Mouse (Mus musculus) cerebellum, postnatal 4 days (tissue): ENCODE measurements around the gene Gm45021.
"Not testable (repeated sequence)": the region's sequence is repeated elsewhere in the genome, so short reads cannot be mapped to it uniquely, and the experiment has no call there.

Experiments used
- DNase-seq, 2 experiments: peaks; one replicate each; pipeline ENCODE4 v3.0.0; 2022; ENCODE audit warnings: low spot score in 2 of 2, mixed read lengths in 1 of 2

Gene Gm45021

GRCm38 (mm10) chr6:48613464-48613863, 24.1 kb downstream of the Gm45021 start:
- no peak for DNase-seq

GRCm38 (mm10) chr6:48614756-48615155, 25.3 kb downstream of the Gm45021 start:
- no peak for DNase-seq

- no peak for DNase-seq
Observed at GRCm38 (mm10) chr6:48620031-48620430, 30.6 kb downstream of the Gm45021 start.

GRCm38 (mm10) chr6:48622186-48622843, 32.9 kb downstream of the Gm45021 start:
- DNase-seq = not testable (repeated sequence)

- DNase-seq = no peak
Observed at GRCm38 (mm10) chr6:48623460-48623859, 34.0 kb downstream of the Gm45021 start.

- no peak for DNase-seq
Observed at GRCm38 (mm10) chr6:48626464-48626863, 37.1 kb downstream of the Gm45021 start, which contains the start of gene AI854703. AI854703 (plus strand) TSS chr6:48626764.

GRCm38 (mm10) chr6:48626984-48627383, 37.6 kb downstream of the Gm45021 start:
- DNase-seq = peak in 1 of 2 experiments; percentile 44

GRCm38 (mm10) chr6:48627511-48627924, 38.1 kb downstream of the Gm45021 start:
- DNase-seq = no peak

GRCm38 (mm10) chr6:48628377-48628776, 39.0 kb downstream of the Gm45021 start:
- DNase-seq = no peak

- DNase-seq = peak in 1 of 2 experiments; percentile 40
Observed at GRCm38 (mm10) chr6:48628808-48629660, 39.6 kb downstream of the Gm45021 start.

GRCm38 (mm10) chr6:48629661-48630034, 40.2 kb downstream of the Gm45021 start:
- no peak for DNase-seq

- no peak for DNase-seq
Observed at GRCm38 (mm10) chr6:48630831-48631230, 41.4 kb downstream of the Gm45021 start.

GRCm38 (mm10) chr6:48635105-48635504, 45.7 kb downstream of the Gm45021 start:
- no peak for DNase-seq

- no peak for DNase-seq
Observed at GRCm38 (mm10) chr6:48636515-48636914, 47.1 kb downstream of the Gm45021 start.

- DNase-seq = no peak
Observed at GRCm38 (mm10) chr6:48637811-48638500, 48.5 kb downstream of the Gm45021 start.

- no peak for DNase-seq
Observed at GRCm38 (mm10) chr6:48638553-48638952, 49.1 kb downstream of the Gm45021 start.

- no peak for DNase-seq
Observed at GRCm38 (mm10) chr6:48641391-48641790, 52.0 kb downstream of the Gm45021 start.

GRCm38 (mm10) chr6:48642764-48643292, 53.4 kb downstream of the Gm45021 start:
- peak in 1 of 2 experiments; percentile 21 for DNase-seq

- peak in 1 of 2 experiments; percentile 64 for DNase-seq
Observed at GRCm38 (mm10) chr6:48645660-48646308, 56.4 kb downstream of the Gm45021 start.

GRCm38 (mm10) chr6:48646309-48646690, 56.9 kb downstream of the Gm45021 start:
- no peak for DNase-seq

- DNase-seq = no peak
Observed at GRCm38 (mm10) chr6:48646995-48647394, 57.6 kb downstream of the Gm45021 start, which contains the start of gene Gimap8. Gimap8 (plus strand) TSS chr6:48647234.
